Mouse (Mus musculus) megakaryocyte, embryonic 14.5 days (primary cell): Measurements from ENCODE around the gene Rbm28.

Experiments used
- FLI1 ChIP-seq: IDR thresholded peaks from 2 replicates; pipeline ENCODE4 v1.6.1; 2012; ENCODE audit warnings: low read length, inconsistent platforms, mixed read lengths
- GATA1 ChIP-seq: IDR thresholded peaks from 3 replicates; pipeline ENCODE4 v1.6.1; 2012; ENCODE audit warnings: mixed read lengths, low read length, inconsistent platforms, borderline replicate concordance

GRCm38 (mm10) chr6:29200496-29200895 is 35.7 kb upstream of the Rbm28 start:
- TF ChIP-seq GATA1: no peak
- no peak for TF ChIP-seq FLI1
